Mouse (Mus musculus): ENCODE data around the gene Zfp148. TPM values are rescaled to one million over a fixed set of nuclear protein-coding genes. Genes with fewer than 3 reads are reported as not detected.

The Zfp148 gene
- polyA plus RNA-seq, 1 experiment = 6.5 TPM

DNA sequence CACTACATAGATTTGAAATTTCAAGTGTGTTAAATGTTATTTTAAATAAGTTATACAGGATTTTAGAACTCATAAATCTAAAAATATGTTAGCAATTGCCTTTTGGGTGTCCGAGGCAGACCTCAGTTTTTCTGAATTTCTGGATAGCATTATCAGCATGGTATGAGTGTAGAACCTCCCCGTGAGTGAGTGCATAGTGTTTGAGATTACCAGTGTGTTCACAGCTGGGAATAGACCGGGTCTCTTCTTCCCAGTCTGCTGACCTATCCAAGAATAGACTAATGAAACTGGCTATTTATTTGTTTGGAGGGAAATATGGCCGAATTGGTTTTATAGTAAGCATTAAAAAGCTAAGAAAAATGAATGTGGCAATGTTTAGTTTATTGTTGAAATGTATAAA, 20.3 kb downstream of the Zfp148 start:
- Histone ChIP-seq H3K79me2 (ENCODE audit: control insufficient read depth, insufficient read depth) (peaks cover 100% of the 10 kb centered on the region), H3K79me3 (ENCODE audit: low read depth) (peaks cover 78% of the 10 kb centered on the region), H3ac (ENCODE audit: control insufficient read depth, insufficient read length, low read depth) (no peak overlapping the region), H3K36me3 (ENCODE audit: control insufficient read depth, insufficient read depth) (no peaks in the 10 kb centered on the region), H3K27me3 (ENCODE audit: control insufficient read depth, insufficient read depth, insufficient read length) (no peaks in the 10 kb centered on the region), H3K4me3 (ENCODE audit: insufficient read depth, poor library complexity, severe bottlenecking) (no peak overlapping the region)
- TF ChIP-seq CEBPB (IDR thresholded peaks at IDR 0.05; ENCODE audit: low read depth) = no peak
- TF ChIP-seq USF1 (IDR thresholded peaks at IDR 0.05; ENCODE audit: low read depth) = no peak
- no peak for TF ChIP-seq CTCF (IDR thresholded peaks at IDR 0.05; ENCODE audit: control insufficient read depth, insufficient read depth, insufficient read length)
- no peak for TF ChIP-seq MYOD1 (IDR thresholded peaks at IDR 0.05; ENCODE audit: control insufficient read depth, insufficient read length, low read depth)
- no peak for TF ChIP-seq FOSL1 (IDR thresholded peaks at IDR 0.05; ENCODE audit: insufficient read depth, low read length, poor library complexity, severe bottlenecking)
- TF ChIP-seq MYOG (IDR thresholded peaks at IDR 0.05; ENCODE audit: control insufficient read depth, extremely low read depth, insufficient read length) = no peak

DNA sequence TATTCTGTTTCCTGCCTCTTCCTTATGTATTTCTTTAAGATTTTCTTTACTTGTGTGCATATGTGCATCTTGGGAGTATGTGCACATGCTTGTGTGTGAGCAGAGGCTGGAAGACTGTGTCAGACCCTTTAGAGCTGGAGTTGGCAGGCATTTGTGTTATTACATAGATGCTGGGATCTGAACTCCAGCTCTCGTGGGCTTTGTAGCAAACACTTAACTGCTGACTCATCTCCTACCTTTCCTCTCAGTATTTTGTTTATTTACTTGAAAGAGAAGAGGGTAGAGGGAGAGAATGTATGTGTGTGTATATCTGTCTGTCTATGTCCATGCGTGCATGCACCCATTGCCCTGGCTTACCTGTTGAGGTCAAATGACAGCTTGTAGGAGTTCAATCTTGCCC, 22.6 kb downstream of the Zfp148 start:
- no peaks in the 10 kb centered on the region for H3K27me3 ChIP-seq (ENCODE audit: control insufficient read depth, insufficient read depth, insufficient read length)
- no peak overlapping the region for H3K4me3 ChIP-seq (ENCODE audit: insufficient read depth, poor library complexity, severe bottlenecking)
- no peak overlapping the region for H3ac ChIP-seq (ENCODE audit: control insufficient read depth, insufficient read length, low read depth)
- peaks cover 100% of the 10 kb centered on the region for H3K79me2 ChIP-seq (ENCODE audit: control insufficient read depth, insufficient read depth)
- peaks cover 80% of the 10 kb centered on the region for H3K79me3 ChIP-seq (ENCODE audit: low read depth)
- H3K36me3 ChIP-seq (ENCODE audit: control insufficient read depth, insufficient read depth) = no peaks in the 10 kb centered on the region
- TF ChIP-seq MYOD1 (IDR thresholded peaks at IDR 0.05; ENCODE audit: control insufficient read depth, insufficient read length, low read depth) (no peak), CTCF (IDR thresholded peaks at IDR 0.05; ENCODE audit: control insufficient read depth, insufficient read depth, insufficient read length) (no peak)

DNA sequence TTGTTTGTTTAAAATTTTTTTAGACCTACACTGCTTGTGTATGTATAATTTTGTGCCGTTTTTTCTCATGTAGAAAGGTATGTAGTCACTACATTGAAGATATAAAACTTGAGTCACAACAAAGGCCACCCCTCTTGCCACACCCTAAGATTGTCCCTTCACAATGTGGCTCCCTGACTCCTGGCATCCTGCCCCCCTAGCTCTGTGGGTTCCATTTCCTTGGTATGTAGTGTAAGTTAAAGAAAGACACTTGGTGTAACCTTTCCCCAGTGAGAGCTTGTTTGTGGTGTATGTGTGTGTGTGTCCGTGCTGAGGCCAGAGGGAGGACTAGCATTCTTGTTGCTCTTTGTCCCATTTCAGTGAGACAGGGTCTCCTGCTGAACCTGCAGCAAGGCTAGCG, 23.4 kb downstream of the Zfp148 start:
- Histone ChIP-seq H3K36me3 (ENCODE audit: control insufficient read depth, insufficient read depth) (no peaks in the 10 kb centered on the region), H3K4me3 (ENCODE audit: insufficient read depth, poor library complexity, severe bottlenecking) (no peak overlapping the region), H3K79me2 (ENCODE audit: control insufficient read depth, insufficient read depth) (peaks cover 100% of the 10 kb centered on the region), H3ac (ENCODE audit: control insufficient read depth, insufficient read length, low read depth) (no peak overlapping the region), H3K27me3 (ENCODE audit: control insufficient read depth, insufficient read depth, insufficient read length) (no peaks in the 10 kb centered on the region), H3K79me3 (ENCODE audit: low read depth) (peaks cover 80% of the 10 kb centered on the region)
- no peak for TF ChIP-seq MYOD1 (IDR thresholded peaks at IDR 0.05; ENCODE audit: control insufficient read depth, insufficient read length, low read depth)
- TF ChIP-seq USF1 (IDR thresholded peaks at IDR 0.05; ENCODE audit: low read depth) = no peak
- no peak for TF ChIP-seq MYOG (IDR thresholded peaks at IDR 0.05; ENCODE audit: control insufficient read depth, extremely low read depth, insufficient read length)
- TF ChIP-seq FOSL1 (IDR thresholded peaks at IDR 0.05; ENCODE audit: insufficient read depth, low read length, poor library complexity, severe bottlenecking) = no peak
- TF ChIP-seq MAX (IDR thresholded peaks at IDR 0.05) = no peak
- no peak for TF ChIP-seq CEBPB (IDR thresholded peaks at IDR 0.05; ENCODE audit: low read depth)
- no peak for TF ChIP-seq CTCF (IDR thresholded peaks at IDR 0.05; ENCODE audit: control insufficient read depth, insufficient read depth, insufficient read length)

DNA sequence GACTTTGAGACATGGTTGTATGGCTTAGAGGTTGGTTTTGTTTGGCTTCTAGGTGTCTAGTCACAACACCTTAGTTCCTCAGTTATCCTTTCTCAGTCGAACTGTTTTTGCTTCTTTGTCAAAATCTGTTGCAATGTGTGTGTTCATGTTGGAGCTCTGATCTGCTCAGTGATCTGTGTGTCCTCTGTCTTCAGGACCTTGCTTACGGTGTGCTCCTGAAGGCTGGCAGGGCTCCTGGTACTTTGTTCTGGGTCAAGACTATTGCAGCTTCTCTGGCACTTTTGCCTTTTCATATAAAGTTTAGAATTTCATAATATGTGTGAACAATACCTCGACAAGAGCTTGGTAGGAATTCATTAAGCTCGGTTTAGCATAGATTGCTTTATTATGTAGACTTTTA, 24.9 kb downstream of the Zfp148 start:
- Histone ChIP-seq H3K79me2 (ENCODE audit: control insufficient read depth, insufficient read depth) (peaks cover 100% of the 10 kb centered on the region), H3K4me3 (ENCODE audit: insufficient read depth, poor library complexity, severe bottlenecking) (no peak overlapping the region), H3K79me3 (ENCODE audit: low read depth) (peaks cover 89% of the 10 kb centered on the region), H3K27me3 (ENCODE audit: control insufficient read depth, insufficient read depth, insufficient read length) (no peaks in the 10 kb centered on the region), H3K36me3 (ENCODE audit: control insufficient read depth, insufficient read depth) (no peaks in the 10 kb centered on the region), H3ac (ENCODE audit: control insufficient read depth, insufficient read length, low read depth) (no peak overlapping the region)
- no peak for TF ChIP-seq CTCF (IDR thresholded peaks at IDR 0.05; ENCODE audit: control insufficient read depth, insufficient read depth, insufficient read length)

DNA sequence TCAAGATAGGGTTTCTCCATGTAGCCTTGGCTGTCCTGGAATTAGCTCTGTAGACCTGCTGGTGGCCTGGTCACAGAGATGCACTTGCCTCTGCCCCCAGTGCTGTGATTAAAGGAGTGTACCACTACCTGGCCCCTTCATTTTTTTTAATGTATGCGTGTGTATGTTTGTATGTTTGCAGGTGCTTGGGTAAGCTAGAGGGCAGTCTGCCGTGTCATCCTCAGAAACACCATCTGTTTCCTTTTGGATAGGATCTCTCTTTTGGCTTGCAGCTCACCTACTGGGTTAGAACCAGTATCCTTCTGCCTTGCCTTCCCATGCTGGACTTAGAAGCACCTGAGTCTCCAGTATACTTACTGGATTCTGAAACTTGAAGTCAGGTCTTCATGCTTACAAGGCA, 29.5 kb downstream of the Zfp148 start:
- H3K27me3 ChIP-seq (ENCODE audit: control insufficient read depth, insufficient read depth, insufficient read length) = no peaks in the 10 kb centered on the region
- H3ac ChIP-seq (ENCODE audit: control insufficient read depth, insufficient read length, low read depth) = no peak overlapping the region
- no peak for TF ChIP-seq CTCF (IDR thresholded peaks at IDR 0.05; ENCODE audit: control insufficient read depth, insufficient read depth, insufficient read length)
- no peak for TF ChIP-seq MYOD1 (IDR thresholded peaks at IDR 0.05; ENCODE audit: control insufficient read depth, insufficient read length, low read depth)
- no peak for TF ChIP-seq CEBPB (IDR thresholded peaks at IDR 0.05; ENCODE audit: low read depth)
- no peak for TF ChIP-seq USF1 (IDR thresholded peaks at IDR 0.05; ENCODE audit: low read depth)
- TF ChIP-seq MYOG (IDR thresholded peaks at IDR 0.05; ENCODE audit: control insufficient read depth, extremely low read depth, insufficient read length) = no peak
- peaks cover 92% of the 10 kb centered on the region for H3K79me3 ChIP-seq (ENCODE audit: low read depth)
- H3K79me2 ChIP-seq (ENCODE audit: control insufficient read depth, insufficient read depth) = peaks cover 100% of the 10 kb centered on the region
- no peaks in the 10 kb centered on the region for H3K36me3 ChIP-seq (ENCODE audit: control insufficient read depth, insufficient read depth)
- H3K4me3 ChIP-seq (ENCODE audit: insufficient read depth, poor library complexity, severe bottlenecking) = no peak overlapping the region

DNA sequence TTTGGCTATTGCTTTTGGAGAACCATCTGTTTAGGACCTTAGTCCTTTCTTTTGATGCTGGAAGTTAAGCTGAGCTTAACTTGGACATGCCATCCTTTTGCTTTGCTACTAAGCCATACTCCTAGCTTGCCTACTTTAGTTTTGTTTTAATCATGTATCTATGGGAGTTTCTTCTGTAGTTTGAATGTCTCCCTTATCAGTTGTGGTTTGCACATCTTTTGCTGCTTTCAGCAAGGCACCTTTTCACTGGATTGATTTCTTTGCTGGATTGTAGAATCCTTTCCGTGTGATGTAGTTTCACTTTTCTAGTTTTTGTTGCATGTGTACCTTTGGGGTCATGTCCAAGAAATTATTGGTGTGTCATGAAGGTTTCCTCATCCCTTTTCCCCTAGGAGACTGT, 30.0 kb downstream of the Zfp148 start:
- TF ChIP-seq CEBPB (IDR thresholded peaks at IDR 0.05; ENCODE audit: low read depth) (no peak), MYOD1 (IDR thresholded peaks at IDR 0.05; ENCODE audit: control insufficient read depth, insufficient read length, low read depth) (no peak), FOSL1 (IDR thresholded peaks at IDR 0.05; ENCODE audit: insufficient read depth, low read length, poor library complexity, severe bottlenecking) (no peak), CTCF (IDR thresholded peaks at IDR 0.05; ENCODE audit: control insufficient read depth, insufficient read depth, insufficient read length) (no peak), USF1 (IDR thresholded peaks at IDR 0.05; ENCODE audit: low read depth) (no peak), MAX (IDR thresholded peaks at IDR 0.05) (no peak), MYOG (IDR thresholded peaks at IDR 0.05; ENCODE audit: control insufficient read depth, extremely low read depth, insufficient read length) (no peak)
- Histone ChIP-seq H3ac (ENCODE audit: control insufficient read depth, insufficient read length, low read depth) (no peak overlapping the region), H3K79me3 (ENCODE audit: low read depth) (peaks cover 92% of the 10 kb centered on the region), H3K4me3 (ENCODE audit: insufficient read depth, poor library complexity, severe bottlenecking) (no peak overlapping the region), H3K36me3 (ENCODE audit: control insufficient read depth, insufficient read depth) (no peaks in the 10 kb centered on the region), H3K79me2 (ENCODE audit: control insufficient read depth, insufficient read depth) (peaks cover 100% of the 10 kb centered on the region), H3K27me3 (ENCODE audit: control insufficient read depth, insufficient read depth, insufficient read length) (no peaks in the 10 kb centered on the region)
